ENCODE assay signal across 10 mouse cellular contexts in the genomic region with DNA sequence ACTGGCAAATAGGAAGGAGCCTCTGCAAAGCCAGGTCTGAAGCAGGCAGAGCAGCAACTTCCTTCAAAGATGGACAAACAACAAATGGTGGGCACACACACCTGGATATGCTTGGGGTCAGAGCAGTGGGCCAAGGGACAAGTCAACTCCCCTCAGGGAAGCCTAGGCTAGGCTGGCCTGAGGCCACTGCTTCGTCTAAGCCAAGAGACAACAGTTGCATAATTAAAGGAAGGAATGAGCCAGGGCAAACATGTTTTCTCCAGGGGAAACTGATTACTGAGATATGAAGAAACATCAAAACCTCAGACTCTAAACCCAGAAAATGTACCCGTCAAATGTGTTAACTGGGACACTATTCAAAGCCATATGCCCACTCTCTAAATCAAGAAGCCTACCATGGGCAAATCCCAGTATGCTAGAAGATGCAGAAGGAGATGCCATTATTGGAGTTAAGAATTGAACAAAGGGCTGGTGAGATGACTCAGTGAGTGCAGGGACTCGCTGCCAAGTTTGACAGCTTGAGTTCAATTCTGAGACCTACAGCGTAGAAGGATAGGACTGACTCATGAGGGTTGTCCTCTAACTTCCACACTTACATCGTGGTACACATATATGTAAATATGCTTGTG.
DNase-seq lines count a peak whose midpoint lies in the region; ATAC-seq lines count a peak whose summit lies in the region.
"Had no signal": no experiment of that assay in that cellular context is flagged by ENCODE, and none has a peak within 500 bp of the region (broad histone marks: within the 10 kb centered on the region; RNA-seq: fewer than 3 reads in every experiment).

No protein-coding gene starts in this region.

- H3K27me3 ChIP-seq in midbrain, embryonic 16.5 days (ENCODE audit: control insufficient read depth, insufficient read depth, low read depth, low read length), result no peaks in the 10 kb centered on the region
- H3K27me3 ChIP-seq: limb, embryonic 13.5 days had no signal

- H3K9me3 ChIP-seq in midbrain, embryonic 16.5 days (replicated peaks; ENCODE audit: control insufficient read depth, low read length, poor library complexity, severe bottlenecking), result no peaks in the 10 kb centered on the region
- H3K9me3 ChIP-seq: limb, embryonic 13.5 days had no signal

- no peak for DNase-seq in frontal cortex, postnatal 14 days (ENCODE audit: low spot score in 2 of 2)
- DNase-seq in adrenal gland, postnatal 14 days, result peak; percentile 62
- DNase-seq in heart, adult 9 months (ENCODE audit: low spot score in 2 of 2), result peak; percentile 63 to 80
- DNase-seq in lung, postnatal 10 days, result peak; percentile 63
- DNase-seq in thymus, postnatal 4 days, result no peak
- no peak for DNase-seq in retina, embryonic 14.5 days (ENCODE audit: low spot score)
- DNase-seq: thymus, adult 18-20 months had no signal

- ATAC-seq in frontal cortex, adult (ENCODE audit: low TSS enrichment), result peak; percentile 78
- no peak for ATAC-seq in midbrain, embryonic 16.5 days

- H3K36me3 ChIP-seq in midbrain, embryonic 16.5 days (ENCODE audit: control insufficient read depth, insufficient read depth, low read length), result no peaks in the 10 kb centered on the region
- H3K36me3 ChIP-seq: limb, embryonic 13.5 days had no signal

- no peak overlapping the region for H3K9ac ChIP-seq in midbrain, embryonic 16.5 days (ENCODE audit: low read depth, low read length)
- H3K9ac ChIP-seq: limb, embryonic 13.5 days had no signal

- no peak overlapping the region for H3K4me3 ChIP-seq in midbrain, embryonic 16.5 days (ENCODE audit: low read depth, low read length)
- H3K4me3 ChIP-seq: limb, embryonic 13.5 days had no signal

- peaks cover 3% of the 10 kb centered on the region for H3K4me1 ChIP-seq in midbrain, embryonic 16.5 days (ENCODE audit: control insufficient read depth, insufficient read depth, low read length)

- H3K4me2 ChIP-seq in midbrain, embryonic 16.5 days (ENCODE audit: low read length), result no peak overlapping the region
- H3K4me2 ChIP-seq: limb, embryonic 13.5 days had no signal

- 84% methylated on average over 5 of the region's 5 CpGs for WGBS in midbrain, embryonic 16.5 days

- H3K27ac ChIP-seq in midbrain, embryonic 16.5 days (ENCODE audit: low read length), result no peak overlapping the region
- H3K27ac ChIP-seq: limb, embryonic 13.5 days had no signal

Comparison
In these comparisons a context has a peak if more than half of its experiments do, and no peak if none do; other contexts are left out.
1. DNase-seq: peak in adrenal gland, postnatal 14 days (single experiment), heart, adult 9 months (2 of 2) and lung, postnatal 10 days (single experiment); none in frontal cortex, postnatal 14 days (0 of 2), thymus, postnatal 4 days (single experiment) and retina, embryonic 14.5 days (single experiment).